Mouse (Mus musculus) T-helper 2 cell (primary cell): ENCODE measurements around the gene Wipf1.

Experiments used
- in situ Hi-C: fragments of 300-600 bp; cut with MboI, MseI; formaldehyde crosslinking; loops from one replicate; pipeline ENCODE4 v1.15.1; 2025; ENCODE audit warnings: high pct_unique_total_duplicates

Gene Wipf1

GRCm38 (mm10) chr2:73477501-73477900 is 52.0 kb downstream of the Wipf1 start:
- in situ Hi-C loops = loop anchor here (25.0 kb wide), 1 partner anchor 1940 kb away; the partner anchor contains the start of genes Dlx1 and Dlx2

GRCm38 (mm10) chr2:73475519-73475918 is 54.0 kb downstream of the Wipf1 start:
- in situ Hi-C loops = loop anchor here (25.0 kb wide), 1 partner anchor 1938 kb away; the partner anchor contains the start of genes Dlx1 and Dlx2

GRCm38 (mm10) chr2:73472130-73472529 is 57.4 kb downstream of the Wipf1 start:
- in situ Hi-C loops = loop anchor here (25.0 kb wide), 1 partner anchor 635 kb away; no protein-coding TSS in a partner anchor

- in situ Hi-C loops = loop anchor here (25.0 kb wide), 1 partner anchor 633 kb away; no protein-coding TSS in a partner anchor
Observed at GRCm38 (mm10) chr2:73470146-73470630, 59.3 kb downstream of the Wipf1 start.

GRCm38 (mm10) chr2:73469552-73469951 is 60.0 kb downstream of the Wipf1 start:
- in situ Hi-C loops = loop anchor here (25.0 kb wide), 1 partner anchor 632 kb away; no protein-coding TSS in a partner anchor

- in situ Hi-C loops = loop anchor here (25.0 kb wide), 1 partner anchor 632 kb away; no protein-coding TSS in a partner anchor
Observed at GRCm38 (mm10) chr2:73468993-73469392, 60.5 kb downstream of the Wipf1 start.

- in situ Hi-C loops = loop anchor here (25.0 kb wide), 1 partner anchor 630 kb away; no protein-coding TSS in a partner anchor
Observed at GRCm38 (mm10) chr2:73467071-73467851, 62.3 kb downstream of the Wipf1 start.

- in situ Hi-C loops = loop anchor here (25.0 kb wide), 1 partner anchor 629 kb away; no protein-coding TSS in a partner anchor
Observed at GRCm38 (mm10) chr2:73466481-73466880, 63.1 kb downstream of the Wipf1 start.

- in situ Hi-C loops = loop anchor here (25.0 kb wide), 1 partner anchor 626 kb away; no protein-coding TSS in a partner anchor
Observed at GRCm38 (mm10) chr2:73463431-73464194, 65.9 kb downstream of the Wipf1 start.

GRCm38 (mm10) chr2:73462757-73463339 is 66.7 kb downstream of the Wipf1 start:
- in situ Hi-C loops = loop anchor here (25.0 kb wide), 1 partner anchor 626 kb away; no protein-coding TSS in a partner anchor

- in situ Hi-C loops = loop anchor here (25.0 kb wide), 1 partner anchor 625 kb away; no protein-coding TSS in a partner anchor
Observed at GRCm38 (mm10) chr2:73462265-73462664, 67.3 kb downstream of the Wipf1 start.

- in situ Hi-C loops = loop anchor here (25.0 kb wide), 1 partner anchor 623 kb away; no protein-coding TSS in a partner anchor
Observed at GRCm38 (mm10) chr2:73460168-73460567, 69.4 kb downstream of the Wipf1 start.

- in situ Hi-C loops = loop anchor here (5.0 to 25.0 kb wide), 3 partner anchors 83 to 622 kb away; no protein-coding TSS in a partner anchor
Observed at GRCm38 (mm10) chr2:73459607-73460153, 69.9 kb downstream of the Wipf1 start.

- in situ Hi-C loops = loop anchor here (5.0 to 25.0 kb wide), 3 partner anchors 85 to 620 kb away; no protein-coding TSS in a partner anchor
Observed at GRCm38 (mm10) chr2:73456886-73457285, 72.6 kb downstream of the Wipf1 start.

- in situ Hi-C loops = loop anchor here (5.0 to 25.0 kb wide), 3 partner anchors 86 to 619 kb away; no protein-coding TSS in a partner anchor
Observed at GRCm38 (mm10) chr2:73456154-73456553, 73.4 kb downstream of the Wipf1 start.

- in situ Hi-C loops = loop anchor here (5.0 to 25.0 kb wide), 3 partner anchors 87 to 618 kb away; no protein-coding TSS in a partner anchor
Observed at GRCm38 (mm10) chr2:73455541-73455940, 74.0 kb downstream of the Wipf1 start.

GRCm38 (mm10) chr2:73454682-73455081 is 74.9 kb downstream of the Wipf1 start:
- in situ Hi-C loops = loop anchor here (5.0 to 25.0 kb wide), 3 partner anchors 88 to 617 kb away; no protein-coding TSS in a partner anchor

- in situ Hi-C loops = loop anchor here (25.0 kb wide), 1 partner anchor 617 kb away; no protein-coding TSS in a partner anchor
Observed at GRCm38 (mm10) chr2:73454186-73454585, 75.3 kb downstream of the Wipf1 start.

- in situ Hi-C loops = loop anchor here (25.0 kb wide), 1 partner anchor 616 kb away; no protein-coding TSS in a partner anchor
Observed at GRCm38 (mm10) chr2:73453717-73454116, 75.8 kb downstream of the Wipf1 start.

GRCm38 (mm10) chr2:73453085-73453484 is 76.4 kb downstream of the Wipf1 start:
- in situ Hi-C loops = loop anchor here (25.0 kb wide), 1 partner anchor 616 kb away; no protein-coding TSS in a partner anchor
